Mouse (Mus musculus) liver, embryonic 14 days (tissue): Measurements from ENCODE around the gene Bnc2. TPM values are rescaled to one million over a fixed set of nuclear protein-coding genes. Genes with fewer than 3 reads are reported as not detected.

Source experiments
- polyA plus RNA-seq: library from polyadenylated mRNA; depleted of rRNA; stranded (reverse); fragments of >200 nt; gene quantifications from 2 replicates; pipeline ENCODE4 v1.2.3, GENCODE M21; 2012; rRNA removed

Gene Bnc2
- 0.08 and 0.18 TPM in 2 replicates for polyA plus RNA-seq

DNA sequence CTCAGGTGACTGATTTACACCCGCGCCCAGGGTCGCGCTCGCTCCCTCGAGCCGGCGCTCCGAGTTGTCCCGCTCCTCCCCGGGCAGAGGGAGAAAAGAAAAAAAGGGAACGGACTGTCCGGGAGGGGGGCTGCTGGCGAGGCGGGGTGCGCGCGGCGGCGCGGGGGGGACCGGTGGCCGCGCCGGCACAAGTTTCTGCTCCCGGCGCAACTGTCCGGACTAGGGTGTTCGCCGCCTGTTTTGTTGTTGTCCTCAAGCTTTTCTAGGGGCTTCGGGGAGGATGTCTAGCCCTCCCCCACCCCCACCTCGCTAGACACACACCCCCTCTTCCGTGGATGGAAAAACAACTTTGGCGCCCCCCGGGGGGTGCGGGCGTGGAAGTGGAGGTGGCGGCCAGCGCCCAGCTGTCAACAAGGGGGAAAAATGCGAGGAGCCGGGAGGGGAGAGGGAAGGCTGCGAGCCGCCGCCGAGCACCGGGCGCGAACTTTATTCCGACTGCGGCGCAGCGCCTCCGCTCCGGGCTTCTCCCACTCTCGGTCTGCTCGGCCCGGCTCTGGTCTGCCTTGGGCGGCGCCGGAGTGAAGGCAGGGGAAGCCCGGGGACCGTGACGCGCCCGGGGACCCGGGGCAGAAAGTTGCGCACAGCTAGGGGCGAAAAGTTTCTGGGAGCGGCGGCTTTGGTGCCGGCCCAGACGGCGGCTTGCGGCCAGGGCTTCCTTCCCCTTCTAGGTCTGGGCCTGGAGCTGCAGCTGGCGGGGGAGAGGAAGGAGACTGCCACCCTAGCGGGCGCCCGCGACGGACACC, at the start of gene Bnc2:
Bnc2 (minus strand) TSS at position 105 of the 803 bp plus-strand sequence.

Other genes starting within 250 kb of the Bnc2 start
- 1.8 and 2.0 TPM in 2 replicates for gene Cntln, start 209.0 kb upstream of the Bnc2 start, polyA plus RNA-seq